In genomic region chr11:61504713-61505257, GRCm38 (mm10) we compare ENCODE assay signal across 8 mouse cellular contexts. TPM values are rescaled to one million over a fixed set of nuclear protein-coding genes. Genes with fewer than 3 reads are reported as not detected.
DNase-seq lines count a peak whose midpoint lies in the region; ATAC-seq and TF ChIP-seq lines count a peak whose summit lies in the region.

B9d1 (plus strand) TSS chr11:61505144.

- H3ac ChIP-seq in C2C12 (ENCODE audit: control insufficient read depth, insufficient read length, low read depth), result peak within 1 kb of the TSS; percentile 63
- no peak within 1 kb of the TSS for H3ac ChIP-seq in myocyte (ENCODE audit: control insufficient read depth, insufficient read length)

- H3K36me3 ChIP-seq in C2C12 (ENCODE audit: control insufficient read depth, insufficient read depth), result peaks cover 7% of the 10 kb centered on the region
- H3K36me3 ChIP-seq in erythroblast, embryonic 14.5 days (ENCODE audit: control insufficient read depth), result no peaks in the 10 kb centered on the region
- no peaks in the 10 kb centered on the region for H3K36me3 ChIP-seq in heart, embryonic 11.5 days (ENCODE audit: control insufficient read depth, insufficient read depth, low read length)
- H3K36me3 ChIP-seq in kidney, embryonic 16.5 days (ENCODE audit: insufficient read depth, low read length), result no peaks in the 10 kb centered on the region
- H3K36me3 ChIP-seq in liver, adult 2 months (ENCODE audit: control insufficient read depth, insufficient read depth, low read length), result no peaks in the 10 kb centered on the region
- H3K36me3 ChIP-seq in myocyte (ENCODE audit: control insufficient read depth, insufficient read depth), result no peaks in the 10 kb centered on the region
- no peaks in the 10 kb centered on the region for H3K36me3 ChIP-seq in splenic B cell, adult 2 months (ENCODE audit: control insufficient read depth, insufficient read depth, low read length, poor library complexity, severe bottlenecking)

- no peaks in the 10 kb centered on the region for H3K9me3 ChIP-seq in erythroblast, embryonic 14.5 days (ENCODE audit: control insufficient read depth, low read length)
- H3K9me3 ChIP-seq in heart, embryonic 11.5 days (replicated peaks; ENCODE audit: control insufficient read depth, low read length), result no peaks in the 10 kb centered on the region
- no peaks in the 10 kb centered on the region for H3K9me3 ChIP-seq in kidney, embryonic 16.5 days (ENCODE audit: low read length)

- peak; percentile 98 for DNase-seq in brain, embryonic 14.5 days (ENCODE audit: low read depth)
- DNase-seq in liver, adult 2 months (ENCODE audit: extremely low read depth, low read depth, low spot score), result peak; percentile 88
- DNase-seq in splenic B cell, adult 2 months (ENCODE audit: low read depth, low spot score), result peak; percentile 98

- peak within 1 kb of the TSS; percentile 50 for H3K4me3 ChIP-seq in C2C12 (ENCODE audit: insufficient read depth, poor library complexity, severe bottlenecking)
- H3K4me3 ChIP-seq in erythroblast, embryonic 14.5 days (replicated peaks), result peak within 1 kb of the TSS; percentile 74
- peak within 1 kb of the TSS; percentile 64 for H3K4me3 ChIP-seq in heart, embryonic 11.5 days (ENCODE audit: low read depth, low read length)
- peak within 1 kb of the TSS; percentile 76 for H3K4me3 ChIP-seq in kidney, embryonic 16.5 days (ENCODE audit: low read length)
- H3K4me3 ChIP-seq in liver, adult 2 months (ENCODE audit: insufficient read depth, low read depth, low read length), result peak within 1 kb of the TSS; percentile 61
- peak within 1 kb of the TSS; percentile 48 for H3K4me3 ChIP-seq in myocyte

- H3K79me2 ChIP-seq in C2C12 (ENCODE audit: control insufficient read depth, insufficient read depth) (peaks cover 8% of the 10 kb centered on the region), myocyte (ENCODE audit: control insufficient read depth, insufficient read depth) (no peaks in the 10 kb centered on the region)
- no peaks in the 10 kb centered on the region for H3K79me2 ChIP-seq in liver, adult 2 months (ENCODE audit: control insufficient read depth, insufficient read depth, low read length)

- peak within 1 kb of the TSS; percentile 83 for H3K9ac ChIP-seq in heart, embryonic 11.5 days (ENCODE audit: low read depth, low read length)
- peak within 1 kb of the TSS; percentile 81 for H3K9ac ChIP-seq in kidney, embryonic 16.5 days (replicated peaks; ENCODE audit: low read length)
- H3K9ac ChIP-seq in liver, adult 2 months (ENCODE audit: low read depth, low read length), result peak within 1 kb of the TSS; percentile 70

- WGBS in heart, embryonic 11.5 days (ENCODE audit: insufficient replicate concordance), result under 1% methylated on average over 39 of the region's 39 CpGs
- under 1% methylated on average over 39 of the region's 39 CpGs for WGBS in kidney, embryonic 16.5 days
- WGBS in liver, adult 2 months, result under 1% methylated on average over 39 of the region's 39 CpGs

- peaks cover 16% of the 10 kb centered on the region for H3K4me1 ChIP-seq in erythroblast, embryonic 14.5 days (ENCODE audit: control insufficient read depth)
- peaks cover 5% of the 10 kb centered on the region; the same call in 1 of the 2 replicates for H3K4me1 ChIP-seq in heart, embryonic 11.5 days (ENCODE audit: control insufficient read depth, insufficient read depth, low read length)
- peaks cover 8% of the 10 kb centered on the region for H3K4me1 ChIP-seq in kidney, embryonic 16.5 days (ENCODE audit: insufficient read depth, low read length)
- H3K4me1 ChIP-seq in liver, adult 2 months (ENCODE audit: control insufficient read depth, insufficient read depth, low read length), result no peaks in the 10 kb centered on the region

- H3K27ac ChIP-seq in heart, embryonic 11.5 days (ENCODE audit: low read depth, low read length), result peak within 1 kb of the TSS; percentile 54; the same call in 1 of the 2 replicates
- H3K27ac ChIP-seq in kidney, embryonic 16.5 days (ENCODE audit: low read length), result peak within 1 kb of the TSS; percentile 76
- H3K27ac ChIP-seq in liver, adult 2 months (replicated peaks; ENCODE audit: insufficient read depth, low read depth, low read length), result peak within 1 kb of the TSS; percentile 41

- H3K79me3 ChIP-seq in C2C12 (ENCODE audit: low read depth), result no peaks in the 10 kb centered on the region

- H3K4me2 ChIP-seq in heart, embryonic 11.5 days, result peak within 1 kb of the TSS; percentile 65
- peak within 1 kb of the TSS; percentile 71 for H3K4me2 ChIP-seq in kidney, embryonic 16.5 days (replicated peaks; ENCODE audit: low read depth, low read length)
- peak within 1 kb of the TSS; percentile 97 for H3K4me2 ChIP-seq in myocyte (ENCODE audit: low read depth)

- ATAC-seq in heart, embryonic 11.5 days (replicated peaks; ENCODE audit: insufficient number of reproducible peaks, low FRiP score, low TSS enrichment), result peak; percentile 82
- ATAC-seq in kidney, embryonic 16.5 days (ENCODE audit: low FRiP score, low TSS enrichment), result peak; percentile 89

- H3K27me3 ChIP-seq in C2C12 (ENCODE audit: control insufficient read depth, insufficient read depth, insufficient read length), result no peaks in the 10 kb centered on the region
- H3K27me3 ChIP-seq in erythroblast, embryonic 14.5 days (ENCODE audit: control insufficient read depth), result no peaks in the 10 kb centered on the region
- H3K27me3 ChIP-seq in heart, embryonic 11.5 days (ENCODE audit: control insufficient read depth, insufficient read depth, low read length), result no peaks in the 10 kb centered on the region
- no peaks in the 10 kb centered on the region for H3K27me3 ChIP-seq in kidney, embryonic 16.5 days (ENCODE audit: insufficient read depth, low read length)
- H3K27me3 ChIP-seq in liver, adult 2 months (ENCODE audit: control insufficient read depth, insufficient read depth, low read length), result no peaks in the 10 kb centered on the region
- no peaks in the 10 kb centered on the region for H3K27me3 ChIP-seq in myocyte (ENCODE audit: control insufficient read depth, insufficient read depth, insufficient read length)
- H3K27me3 ChIP-seq in splenic B cell, adult 2 months (ENCODE audit: control insufficient read depth, insufficient read depth, low read length, poor library complexity, severe bottlenecking), result no peaks in the 10 kb centered on the region

- peak; percentile 37; the same call in 1 of the 2 replicates for TF ChIP-seq POLR2A in brain, embryonic 14.5 days (IDR thresholded peaks at IDR 0.05; ENCODE audit: borderline replicate concordance, extremely low read depth, insufficient read depth, insufficient read length, poor library complexity, severe bottlenecking)
- TF ChIP-seq POLR2A in liver, adult 2 months (IDR thresholded peaks at IDR 0.05; ENCODE audit: extremely low read depth, insufficient read depth, low read length), result no peak
- peak; percentile 48 for TF ChIP-seq POLR2A in myocyte (IDR thresholded peaks at IDR 0.05; ENCODE audit: insufficient read length, low read depth)

- TF ChIP-seq CTCF in C2C12 (IDR thresholded peaks at IDR 0.05; ENCODE audit: control insufficient read depth, insufficient read depth, insufficient read length), result peak; percentile 95
- peak; percentile 95 for TF ChIP-seq CTCF in brain, embryonic 14.5 days (IDR thresholded peaks at IDR 0.05; ENCODE audit: borderline replicate concordance, extremely low read depth, insufficient read depth, insufficient read length)
- TF ChIP-seq CTCF in liver, adult 2 months (IDR thresholded peaks at IDR 0.05; ENCODE audit: low read depth, low read length), result peak; percentile 99

TF ChIP-seq in C2C12, 6 proteins besides CTCF, POLR2A, EP300 and RAD21:
- TF ChIP-seq USF1 (IDR thresholded peaks at IDR 0.05; ENCODE audit: low read depth) (peak; percentile 80), MAX (IDR thresholded peaks at IDR 0.05) (peak; percentile 99), CEBPB (IDR thresholded peaks at IDR 0.05; ENCODE audit: low read depth) (no peak), MYOD1 (IDR thresholded peaks at IDR 0.05; ENCODE audit: control insufficient read depth, insufficient read length, low read depth) (no peak)

TF ChIP-seq in myocyte, 11 proteins besides CTCF, POLR2A, EP300 and RAD21:
- TF ChIP-seq REST (IDR thresholded peaks at IDR 0.05; ENCODE audit: insufficient read depth, insufficient read length) (no peak), MYOD1 (IDR thresholded peaks at IDR 0.05; ENCODE audit: control insufficient read depth in 1 of 3, insufficient read length in 2 of 3, low read depth in 2 of 3) (peak in 1 of 3 experiments; percentile 15), E2F4 (IDR thresholded peaks at IDR 0.05; ENCODE audit: insufficient read depth) (no peak), CEBPB (IDR thresholded peaks at IDR 0.05; ENCODE audit: insufficient read depth, poor library complexity, severe bottlenecking) (no peak), POLR2AphosphoS2 (IDR thresholded peaks at IDR 0.05; ENCODE audit: insufficient read length, low read depth) (peak; percentile 69), TCF3 (IDR thresholded peaks at IDR 0.05; ENCODE audit: insufficient read length, low read depth) (no peak), SRF (IDR thresholded peaks at IDR 0.05; ENCODE audit: control insufficient read depth, insufficient read length, low read depth) (no peak), TCF12 (IDR thresholded peaks at IDR 0.05; ENCODE audit: insufficient read depth, poor library complexity, severe bottlenecking) (no peak), MYOG (IDR thresholded peaks at IDR 0.05; ENCODE audit: control insufficient read depth in 1 of 3, insufficient read depth in 1 of 3, insufficient read length in 2 of 3, low read depth in 2 of 3) (peak in 1 of 3 experiments; percentile 23), MAX (IDR thresholded peaks at IDR 0.05; ENCODE audit: low read depth) (peak; percentile 74), USF1 (IDR thresholded peaks at IDR 0.05; ENCODE audit: low read depth) (peak; percentile 87)

RNA-seq across cellular contexts. Expression of gene B9d1, which starts in this region (rescaled TPM):
- polyA plus RNA-seq in C2C12 (2012; fragmentation: generic; extraction: Trizol) (45.7 TPM), myocyte (2012; fragmentation: generic; extraction: Trizol) (38.6 TPM)
- 42.6 and 60.3 TPM in 2 replicates for polyA plus RNA-seq in brain, embryonic 14.5 days (2012; rRNA removed)
- 0.41 and 0.48 TPM in 2 replicates for polyA plus RNA-seq in erythroblast, embryonic 14.5 days (2012)
- 13.3 and 14.5 TPM in 2 replicates for polyA plus RNA-seq in heart, embryonic 11.5 days (2014; fragmentation: Nextera tagmentation; extraction: Ambion mirVana)
- polyA plus RNA-seq in kidney, embryonic 16.5 days (2015; fragmentation: Nextera tagmentation; extraction: Ambion mirVana), result 47.1 and 53.8 TPM in 2 replicates
- total RNA-seq in liver, adult 2 months (2014; rRNA removed), result 1.1 and 1.7 TPM in 2 replicates
- polyA plus RNA-seq in liver, adult 2 months (2012; rRNA removed), result 1.7 and 2.2 TPM in 2 replicates

Comparison
In these comparisons a context has a peak if more than half of its experiments do, and no peak if none do; other contexts are left out.
1. Peak in every context shown above with its lines: DNase-seq, ATAC-seq, H3K4me3 ChIP-seq and H3K27ac ChIP-seq.